Mouse (Mus musculus) macrophage (primary cell): Measurements from ENCODE around the gene Car4. TPM values are rescaled to one million over a fixed set of nuclear protein-coding genes. Genes with fewer than 3 reads are reported as not detected.

ENCODE experiments used
- H3K27ac ChIP-seq: fragments of 350-480 bp; formaldehyde crosslinking; 2 replicates; pipeline ENCODE4 v1.9.0; 2021
- H3K36me3 ChIP-seq: fragments of 350-480 bp; formaldehyde crosslinking; 2 replicates; pipeline ENCODE4 v1.9.0; 2021; ENCODE audit errors: inconsistent target
- H3K4me3 ChIP-seq: fragments of 350-480 bp; formaldehyde crosslinking; 2 replicates; pipeline ENCODE4 v1.9.0; 2021; ENCODE audit errors: inconsistent target
- H3K79me2 ChIP-seq: fragments of 350-480 bp; formaldehyde crosslinking; 2 replicates; pipeline ENCODE4 v1.9.0; 2021; ENCODE audit errors: inconsistent target
- WGBS: methylation state at CpG from one replicate; pipeline ENCODE4 v1.1.7; 2026; ENCODE audit warnings: inconsistent platforms; ENCODE audit not compliant: missing documents; 5-methylcytosine and 5-hydroxymethylcytosine counted together
- polyA plus RNA-seq: library from polyadenylated mRNA; stranded (reverse); fragments of 250-400 nt; gene quantifications from 3 replicates; pipeline ENCODE4 v1.2.4, GENCODE M21; 2018; ENCODE audit warnings: inconsistent platforms

The Car4 gene
- polyA plus RNA-seq, 1 experiment from 2014 or later, result not detected

DNA sequence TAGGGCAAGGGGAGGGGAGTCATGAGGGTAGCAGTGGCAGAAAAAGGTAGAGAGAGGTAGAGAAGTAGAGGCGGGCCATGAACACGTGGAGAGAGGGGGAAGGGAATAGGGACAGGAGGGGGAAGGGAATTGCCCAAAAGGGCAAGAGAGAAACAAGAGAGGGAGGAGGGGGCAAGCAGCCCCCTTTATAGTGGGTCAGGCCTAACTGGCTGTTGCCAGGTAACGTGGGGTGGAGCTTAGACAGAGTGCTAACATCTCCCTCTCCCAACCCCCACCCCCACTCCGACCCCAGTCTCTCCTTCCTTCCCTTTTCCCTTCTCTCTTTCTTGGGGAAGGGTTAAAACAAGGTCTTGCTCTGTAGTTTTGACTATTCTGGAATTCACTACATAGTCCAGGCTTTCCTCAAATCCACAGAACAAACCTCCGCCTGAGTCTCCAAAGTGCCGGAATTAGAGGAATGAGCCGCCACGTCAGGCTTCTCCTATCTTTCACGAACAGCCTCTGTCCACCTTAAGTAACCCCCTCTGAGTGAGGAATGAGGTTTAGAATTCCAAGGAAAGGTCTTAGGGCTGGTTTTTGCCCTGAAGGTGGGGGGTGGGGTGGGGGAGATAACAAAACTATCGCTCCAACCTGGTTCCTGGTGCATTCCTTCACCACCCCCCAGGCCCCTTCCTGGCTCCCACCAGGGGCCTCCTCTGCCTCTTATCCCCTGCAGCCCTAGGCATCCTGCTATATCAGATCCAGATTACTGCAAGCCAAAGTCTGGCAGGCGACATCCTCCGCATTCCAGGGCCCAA is 12.7 kb upstream of the Car4 start:
- Histone ChIP-seq H3K4me3 (no peak overlapping the region), H3K27ac (no peak overlapping the region), H3K36me3 (no peaks in the 10 kb centered on the region), H3K79me2 (no peaks in the 10 kb centered on the region)
- WGBS, result 16% methylated on average over 11 of the region's 12 CpGs

DNA sequence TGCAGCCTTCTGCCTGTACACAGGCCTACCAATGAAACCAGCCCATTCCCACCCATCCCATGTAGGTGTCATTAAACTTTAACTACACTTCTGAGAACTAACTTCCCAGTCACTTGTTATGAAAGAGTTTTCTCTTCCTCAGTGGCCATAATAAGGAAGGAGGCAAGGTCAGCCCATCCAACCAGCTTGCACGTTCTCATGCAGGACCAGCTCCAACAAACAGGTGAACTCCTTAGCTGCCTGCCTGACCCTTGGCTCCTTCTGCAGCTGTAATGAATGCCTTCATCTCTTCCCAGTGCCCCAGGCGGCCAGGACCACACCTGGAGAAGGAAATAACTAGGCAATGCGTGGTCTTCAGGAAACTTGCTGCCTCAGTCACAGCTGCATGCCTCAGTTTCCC is 11.7 kb upstream of the Car4 start:
- no peak overlapping the region for H3K4me3 ChIP-seq
- H3K79me2 ChIP-seq, result no peaks in the 10 kb centered on the region
- 79% methylated on average over 3 of the region's 3 CpGs for WGBS
- no peak overlapping the region for H3K27ac ChIP-seq
- no peaks in the 10 kb centered on the region for H3K36me3 ChIP-seq

DNA sequence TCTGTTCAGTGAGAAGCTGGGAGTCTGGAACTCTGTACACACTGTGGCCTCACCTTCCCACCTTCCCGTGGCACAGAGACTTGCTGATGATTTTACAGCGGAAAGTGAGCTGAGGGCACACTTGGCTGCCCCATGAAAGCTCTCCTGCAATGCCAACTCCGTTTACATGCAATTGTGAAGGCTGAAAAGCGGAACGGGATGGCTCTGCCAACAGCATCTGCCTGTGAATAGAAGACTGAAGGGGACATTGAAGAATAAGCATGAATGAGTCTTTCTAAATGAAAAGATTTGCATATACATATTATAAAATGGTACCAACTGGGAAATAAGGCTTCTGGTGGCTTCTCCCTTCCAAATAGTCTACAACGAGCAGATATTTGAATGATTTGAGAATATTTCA is 10.4 kb upstream of the Car4 start:
- Histone ChIP-seq H3K27ac (no peak overlapping the region), H3K4me3 (no peak overlapping the region), H3K36me3 (no peaks in the 10 kb centered on the region), H3K79me2 (no peaks in the 10 kb centered on the region)
- WGBS, result 80% methylated on average over 6 of the region's 6 CpGs

DNA sequence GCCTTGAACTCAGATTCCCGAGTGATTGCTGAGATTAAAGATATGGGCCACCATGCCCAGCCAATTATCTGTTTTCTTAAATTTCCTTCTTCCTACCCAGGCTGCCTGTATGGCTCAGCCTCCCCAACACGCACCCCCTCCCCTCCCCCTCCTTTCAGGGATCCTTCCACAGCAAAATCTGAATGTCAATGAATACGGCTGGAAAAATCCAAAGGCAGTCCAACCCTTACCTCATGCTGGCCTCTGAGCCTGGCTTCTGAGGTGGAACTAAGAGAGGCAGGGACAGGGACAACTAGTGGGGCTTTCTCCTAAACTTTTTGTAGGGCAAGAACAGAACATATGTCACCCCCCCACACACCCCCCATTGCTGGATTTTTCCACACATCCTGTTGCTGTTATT is 9.5 kb upstream of the Car4 start:
- Histone ChIP-seq H3K36me3 (no peaks in the 10 kb centered on the region), H3K4me3 (no peak overlapping the region), H3K27ac (no peak overlapping the region), H3K79me2 (no peaks in the 10 kb centered on the region)
- 56% methylated on average over 2 of the region's 3 CpGs for WGBS

DNA sequence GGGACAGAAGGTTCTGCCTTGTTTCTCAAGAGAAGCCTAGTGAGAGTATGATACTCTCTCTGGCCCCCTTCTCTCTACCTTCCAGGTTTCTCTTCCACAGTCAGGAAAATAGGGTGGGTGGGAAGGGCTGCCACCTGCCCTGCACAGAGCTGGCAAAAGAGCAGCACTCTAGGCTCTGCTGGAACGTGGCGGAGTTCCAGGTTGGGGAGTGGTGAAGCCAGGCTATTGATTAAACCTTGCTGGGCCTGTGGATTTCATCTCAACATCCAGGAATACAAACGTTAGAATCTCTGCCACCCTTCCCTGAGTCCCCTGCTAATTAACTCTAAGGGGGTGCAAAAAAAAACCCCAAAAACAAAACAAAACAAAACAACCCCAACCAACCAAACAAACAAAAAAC is 9.1 kb upstream of the Car4 start:
- 62% methylated on average over 3 of the region's 3 CpGs for WGBS
- no peaks in the 10 kb centered on the region for H3K79me2 ChIP-seq
- no peak overlapping the region for H3K4me3 ChIP-seq
- H3K36me3 ChIP-seq, result no peaks in the 10 kb centered on the region
- H3K27ac ChIP-seq, result no peak overlapping the region

DNA sequence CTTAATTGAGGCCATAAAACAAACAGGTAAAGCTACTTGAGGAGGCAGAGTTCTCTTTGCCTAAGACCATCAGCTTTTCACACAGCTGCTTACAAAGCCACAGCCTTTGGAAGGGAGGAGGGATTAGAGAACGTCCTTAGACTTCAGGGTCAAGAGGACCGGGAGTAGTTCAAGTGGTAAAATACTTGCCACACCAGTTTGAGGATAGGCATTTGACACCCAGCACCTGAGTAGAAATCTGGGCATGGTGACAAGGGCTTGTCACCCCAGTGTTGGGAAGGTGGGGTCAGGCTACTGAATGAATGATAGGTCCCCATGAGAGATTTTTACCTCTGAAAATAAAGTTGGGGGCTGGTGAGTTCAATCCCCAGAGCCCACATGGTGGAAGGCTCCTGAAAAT is 5.0 kb upstream of the Car4 start:
- H3K27ac ChIP-seq, result no peak overlapping the region
- H3K79me2 ChIP-seq, result no peaks in the 10 kb centered on the region
- H3K4me3 ChIP-seq, result no peak overlapping the region
- H3K36me3 ChIP-seq, result no peaks in the 10 kb centered on the region
- 53% methylated on average over 2 of the region's 2 CpGs for WGBS

DNA sequence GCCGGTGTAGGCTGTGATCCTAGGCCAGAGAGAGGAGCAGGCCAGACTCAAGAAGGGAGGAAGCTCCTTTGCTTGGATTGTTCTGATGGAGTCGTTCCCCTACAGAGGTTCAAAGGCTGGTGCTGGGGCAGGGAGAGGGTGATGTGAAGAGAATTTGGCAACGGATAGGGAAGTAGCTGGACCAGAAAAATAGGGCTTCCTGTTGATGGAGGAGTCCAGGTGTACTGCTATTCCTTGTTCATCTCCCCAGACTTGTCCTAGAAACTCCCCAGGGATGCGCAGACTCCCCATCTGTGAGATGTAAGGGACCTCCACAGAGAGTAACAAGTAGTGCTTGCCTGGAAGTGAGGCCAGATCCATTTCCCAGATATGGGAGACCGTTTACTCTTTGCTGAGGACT is 1.2 kb upstream of the Car4 start:
- Histone ChIP-seq H3K79me2 (no peaks in the 10 kb centered on the region), H3K4me3 (no peak overlapping the region), H3K27ac (no peak overlapping the region), H3K36me3 (no peaks in the 10 kb centered on the region)
- 27% methylated on average over 5 of the region's 5 CpGs for WGBS

DNA sequence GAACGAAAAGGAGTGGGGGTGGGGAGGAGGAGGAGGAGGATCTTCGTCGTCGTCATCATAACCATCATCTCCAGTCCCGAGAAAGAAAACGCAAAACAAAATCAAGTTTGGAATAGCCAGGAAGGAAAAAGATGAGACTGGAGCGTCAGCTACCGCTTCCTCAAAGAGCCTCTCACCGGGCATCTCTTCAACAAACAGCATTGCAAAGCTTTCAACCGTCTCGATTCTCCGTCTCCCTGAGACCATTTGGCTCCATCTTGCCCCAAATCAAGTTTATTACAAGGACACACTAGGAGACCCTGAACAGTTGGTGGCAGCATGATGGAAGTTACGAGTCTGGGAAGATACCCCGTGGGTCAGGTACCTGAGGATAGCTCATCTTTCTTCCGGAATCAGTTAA is 415 bp upstream of the Car4 start:
- Histone ChIP-seq H3K36me3 (no peaks in the 10 kb centered on the region), H3K4me3 (no peak overlapping the region), H3K79me2 (no peaks in the 10 kb centered on the region), H3K27ac (no peak overlapping the region)
- WGBS, result 10% methylated on average over 15 of the region's 15 CpGs

DNA sequence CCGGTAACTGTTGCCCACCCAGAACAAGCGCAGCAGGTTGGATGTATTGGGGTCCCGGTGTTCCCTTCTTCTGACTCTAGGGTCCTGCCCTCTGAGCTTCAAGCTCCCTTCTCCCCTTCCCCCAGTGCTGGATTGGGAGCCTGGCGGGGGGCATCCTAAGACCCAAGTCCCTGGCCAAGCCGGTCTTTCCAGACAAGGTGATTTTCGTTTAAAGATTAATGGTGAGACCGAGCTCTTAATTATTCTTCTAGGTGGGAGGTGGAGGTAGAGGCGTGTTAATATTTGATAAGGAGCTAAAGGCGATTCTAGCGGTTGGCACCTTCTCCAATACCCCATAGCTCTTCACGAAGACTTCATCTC is 665 bp downstream of the Car4 start:
- WGBS, result 10% methylated on average over 11 of the region's 11 CpGs
- H3K79me2 ChIP-seq, result no peaks in the 10 kb centered on the region
- H3K36me3 ChIP-seq, result no peaks in the 10 kb centered on the region
- H3K4me3 ChIP-seq, result no peak overlapping the region
- no peak overlapping the region for H3K27ac ChIP-seq

DNA sequence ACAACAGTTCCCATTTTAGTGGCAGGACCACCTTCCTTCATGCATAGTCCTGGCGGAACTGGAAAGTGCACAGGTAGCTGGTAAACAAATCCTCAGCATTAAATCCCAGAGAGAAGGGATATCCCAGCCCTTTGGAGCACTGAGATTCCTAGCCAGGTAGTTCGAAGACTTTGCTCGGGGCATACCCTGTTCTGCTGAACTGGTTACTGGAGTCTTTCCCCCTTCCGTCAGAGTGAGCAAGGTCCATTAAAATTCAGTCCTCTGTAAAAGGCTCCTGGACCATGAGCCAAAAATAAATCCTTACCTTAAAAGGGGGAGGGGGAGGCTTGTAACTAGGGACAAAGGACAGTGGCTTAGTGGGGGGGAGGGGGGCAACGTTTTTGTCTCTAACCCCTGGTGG is 1.6 kb downstream of the Car4 start:
- Histone ChIP-seq H3K27ac (no peak overlapping the region), H3K4me3 (no peak overlapping the region), H3K36me3 (no peaks in the 10 kb centered on the region), H3K79me2 (no peaks in the 10 kb centered on the region)
- WGBS, result 56% methylated on average over 5 of the region's 5 CpGs

DNA sequence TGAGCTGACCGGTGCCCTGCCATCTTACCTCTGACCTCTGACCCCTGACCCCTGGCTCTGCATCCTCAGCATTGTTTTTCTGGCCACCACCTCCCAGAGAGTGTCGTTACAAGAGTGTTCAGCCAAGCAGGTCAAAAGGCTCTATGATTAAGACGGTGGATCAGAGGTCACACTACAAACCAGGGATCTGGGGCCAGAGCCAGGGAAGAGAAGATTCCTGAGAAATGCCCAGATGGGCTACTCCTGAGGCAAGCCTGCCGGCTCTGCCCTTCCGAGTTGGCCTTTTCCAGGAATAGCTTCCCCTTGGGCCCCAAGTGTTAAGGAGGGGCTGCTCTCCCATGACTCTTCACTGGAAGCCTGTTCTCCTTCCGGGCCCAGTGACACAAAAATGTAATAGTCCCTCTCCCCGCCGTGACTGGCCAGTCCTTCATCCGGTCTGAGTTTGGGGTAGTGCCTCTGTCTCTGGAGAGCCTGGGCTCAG is 2.2 kb downstream of the Car4 start:
- Histone ChIP-seq H3K79me2 (no peaks in the 10 kb centered on the region), H3K36me3 (no peaks in the 10 kb centered on the region), H3K4me3 (no peak overlapping the region), H3K27ac (no peak overlapping the region)
- WGBS, result 12% methylated on average over 9 of the region's 9 CpGs

DNA sequence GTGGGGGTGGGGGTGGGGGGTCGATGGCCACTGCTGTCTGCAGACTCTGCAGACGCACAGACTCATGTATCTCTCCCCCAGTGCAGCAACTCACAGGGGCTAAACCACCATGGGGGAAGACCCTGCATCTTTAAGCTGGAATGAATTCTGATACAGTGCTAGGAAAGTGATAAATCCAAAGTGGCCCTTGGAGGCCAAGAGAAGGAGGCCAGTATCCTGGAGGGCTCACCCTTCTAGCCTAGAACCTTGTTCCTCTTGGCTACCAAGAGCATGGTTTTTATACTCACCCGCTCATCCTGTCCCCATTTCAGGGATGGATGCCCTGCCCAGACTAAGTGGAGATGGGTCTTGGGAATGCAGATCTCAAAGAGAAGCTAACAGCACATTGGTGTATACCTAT is 2.7 kb downstream of the Car4 start:
- no peak overlapping the region for H3K27ac ChIP-seq
- no peaks in the 10 kb centered on the region for H3K36me3 ChIP-seq
- H3K4me3 ChIP-seq, result no peak overlapping the region
- WGBS, result 41% methylated on average over 3 of the region's 3 CpGs
- no peaks in the 10 kb centered on the region for H3K79me2 ChIP-seq

DNA sequence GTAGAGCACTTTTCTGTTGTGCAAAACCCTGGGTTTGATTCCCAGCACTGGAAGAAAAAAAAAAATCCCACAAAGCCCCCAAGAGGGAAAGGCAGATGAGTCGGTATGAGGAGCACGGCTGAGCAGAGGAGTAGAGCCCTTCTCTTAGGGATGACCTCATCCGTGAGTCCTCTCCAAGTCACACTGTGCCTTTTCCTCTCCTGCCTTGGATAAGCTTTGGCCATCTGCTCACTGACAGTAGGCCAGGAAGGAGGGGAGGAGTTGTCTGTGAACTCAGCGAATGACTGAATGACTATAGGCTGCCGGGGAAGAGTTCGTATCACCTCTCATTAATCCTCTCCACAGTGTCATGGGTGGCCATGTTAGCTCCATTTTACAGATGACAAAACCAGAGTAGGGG is 3.2 kb downstream of the Car4 start:
- Histone ChIP-seq H3K79me2 (no peaks in the 10 kb centered on the region), H3K27ac (no peak overlapping the region), H3K4me3 (no peak overlapping the region), H3K36me3 (no peaks in the 10 kb centered on the region)
- WGBS, result 73% methylated on average over 6 of the region's 6 CpGs

DNA sequence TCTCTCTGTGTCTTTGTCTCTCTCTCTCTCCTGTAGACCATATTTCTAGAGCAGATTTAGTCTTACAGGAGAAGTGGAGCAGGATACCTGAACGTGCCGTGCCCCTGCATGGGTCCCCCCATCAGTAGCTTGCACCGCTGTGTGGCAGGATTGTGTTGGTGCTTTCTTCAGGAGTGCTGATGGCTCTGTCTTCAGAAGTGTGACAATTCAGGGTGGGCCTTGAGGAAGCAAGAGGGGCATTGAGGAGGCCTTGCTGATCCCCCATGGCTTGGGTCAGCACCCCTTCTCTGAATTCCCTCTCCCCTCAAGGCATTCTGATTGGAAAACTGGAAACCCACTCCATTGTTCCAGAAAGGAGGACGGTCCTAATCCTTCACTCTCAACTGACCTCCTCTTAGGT is 4.0 kb downstream of the Car4 start:
- 100% methylated on average over 1 of the region's 4 CpGs for WGBS
- H3K79me2 ChIP-seq, result no peaks in the 10 kb centered on the region
- H3K27ac ChIP-seq, result no peak overlapping the region
- no peak overlapping the region for H3K4me3 ChIP-seq
- H3K36me3 ChIP-seq, result no peaks in the 10 kb centered on the region

DNA sequence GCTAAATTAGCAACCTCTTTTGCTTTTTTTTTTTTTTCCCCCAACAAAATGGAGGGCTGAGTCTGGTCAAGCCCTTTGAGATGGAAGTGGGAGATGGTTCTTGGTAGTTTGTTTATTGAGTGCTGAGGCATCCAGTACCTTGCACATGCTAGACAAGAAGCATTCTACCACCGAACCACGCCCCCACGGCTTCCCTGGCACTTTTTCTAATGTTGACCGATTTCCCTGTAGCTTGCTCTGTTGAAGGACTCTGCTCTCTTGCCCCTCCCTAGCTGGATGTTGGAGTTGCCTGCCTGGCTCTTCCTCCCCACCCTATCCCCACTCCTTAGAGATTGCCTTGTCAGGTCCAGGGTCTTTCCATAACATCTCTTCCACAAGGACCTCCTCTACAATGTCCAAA is 5.0 kb downstream of the Car4 start:
- no peak overlapping the region for H3K27ac ChIP-seq
- no peaks in the 10 kb centered on the region for H3K36me3 ChIP-seq
- 87% methylated on average over 4 of the region's 4 CpGs for WGBS
- no peak overlapping the region for H3K4me3 ChIP-seq
- no peaks in the 10 kb centered on the region for H3K79me2 ChIP-seq

DNA sequence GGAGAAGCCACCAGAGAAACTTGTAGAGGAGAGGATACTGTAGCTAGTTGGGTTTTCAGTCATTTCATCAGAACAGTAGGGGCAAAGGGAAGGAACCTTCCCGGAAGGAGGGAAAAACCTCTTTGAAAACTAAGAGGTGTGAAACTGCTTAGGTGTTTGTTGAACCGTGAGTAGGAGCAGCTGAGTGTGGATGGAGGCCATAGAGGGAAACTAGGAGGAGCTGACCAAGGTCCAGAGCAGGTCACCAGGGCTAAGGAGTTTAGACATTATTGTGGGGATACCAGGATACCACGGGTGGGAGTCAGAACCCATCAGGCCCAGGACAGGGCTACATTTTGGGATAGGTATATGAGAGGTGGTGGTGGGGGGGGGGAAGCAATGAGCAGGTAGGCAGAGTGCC is 6.0 kb downstream of the Car4 start:
- H3K27ac ChIP-seq, result no peak overlapping the region
- WGBS, result 75% methylated on average over 3 of the region's 3 CpGs
- no peaks in the 10 kb centered on the region for H3K79me2 ChIP-seq
- H3K36me3 ChIP-seq, result no peaks in the 10 kb centered on the region
- no peak overlapping the region for H3K4me3 ChIP-seq
